Comparison of ENCODE assay signal across 38 mouse cellular contexts in genomic region chr15:75266626-75267025, GRCm38 (mm10). TPM values are rescaled to one million over a fixed set of nuclear protein-coding genes. Genes with fewer than 3 reads are reported as not detected.
"Had no signal": no experiment of that assay in that cellular context is flagged by ENCODE, and none has a peak within 500 bp of the region (broad histone marks: within the 10 kb centered on the region; RNA-seq: fewer than 3 reads in every experiment).

No protein-coding gene starts in this region.

- H3K27ac ChIP-seq: limb, embryonic 10.5 days; limb, embryonic 12.5 days; limb, embryonic 13.5 days; limb, embryonic 15.5 days; liver, embryonic 12.5 days; liver, embryonic 13.5 days; liver, embryonic 14.5 days; liver, embryonic 15.5 days; lung, embryonic 15.5 days; macrophage; midbrain, embryonic 10.5 days; midbrain, embryonic 12.5 days; midbrain, embryonic 13.5 days; midbrain, embryonic 15.5 days; neural tube, embryonic 12.5 days had no signal

- H3K27me3 ChIP-seq: limb, embryonic 12.5 days; limb, embryonic 13.5 days; limb, embryonic 15.5 days; liver, embryonic 12.5 days; liver, embryonic 13.5 days; liver, embryonic 15.5 days; lung, embryonic 15.5 days; midbrain, embryonic 12.5 days; midbrain, embryonic 13.5 days; midbrain, embryonic 15.5 days; neural tube, embryonic 12.5 days had no signal

- H3K9me3 ChIP-seq: limb, embryonic 10.5 days; limb, embryonic 12.5 days; limb, embryonic 13.5 days; limb, embryonic 15.5 days; liver, embryonic 12.5 days; liver, embryonic 13.5 days; liver, embryonic 15.5 days; lung, embryonic 15.5 days; megakaryocyte, embryonic 14.5 days; midbrain, embryonic 13.5 days; midbrain, embryonic 15.5 days; neural tube, embryonic 12.5 days had no signal

- ATAC-seq: liver, embryonic 12.5 days; liver, postnatal 0 days; lung, postnatal 0 days; midbrain, embryonic 13.5 days; midbrain, embryonic 15.5 days; midbrain, embryonic 16.5 days had no signal

- H3K9ac ChIP-seq: limb, embryonic 12.5 days; limb, embryonic 13.5 days; limb, embryonic 15.5 days; liver, embryonic 12.5 days; liver, embryonic 13.5 days; liver, embryonic 14.5 days; liver, embryonic 15.5 days; liver, postnatal 0 days; lung, embryonic 14.5 days; lung, embryonic 15.5 days; midbrain, embryonic 12.5 days; midbrain, embryonic 13.5 days; midbrain, embryonic 15.5 days; neural tube, embryonic 12.5 days had no signal

- H3K4me1 ChIP-seq: limb, embryonic 10.5 days; limb, embryonic 12.5 days; limb, embryonic 13.5 days; limb, embryonic 15.5 days; liver, embryonic 12.5 days; liver, embryonic 13.5 days; liver, embryonic 15.5 days; lung, embryonic 15.5 days; midbrain, embryonic 10.5 days; midbrain, embryonic 12.5 days; midbrain, embryonic 13.5 days; midbrain, embryonic 15.5 days; neural tube, embryonic 12.5 days had no signal

- DNase-seq: left cerebral cortex, postnatal 4 days; liver; liver, embryonic 13.5 days; liver, postnatal 0 days; lung, adult 18-20 months; lung, adult 2 months; lung, embryonic 14.5 days; lung, postnatal 10 days; lung, postnatal 14 days; lung, postnatal 36 days; lung, postnatal 4 days; midbrain, embryonic 14.5 days had no signal

- H3K4me3 ChIP-seq: limb, embryonic 10.5 days; limb, embryonic 12.5 days; limb, embryonic 13.5 days; limb, embryonic 15.5 days; liver, embryonic 12.5 days; liver, embryonic 13.5 days; liver, embryonic 15.5 days; lung, embryonic 15.5 days; megakaryocyte, embryonic 14.5 days; midbrain, embryonic 10.5 days; midbrain, embryonic 12.5 days; midbrain, embryonic 13.5 days; midbrain, embryonic 15.5 days; myocyte; neural tube, embryonic 12.5 days had no signal

- H3K4me2 ChIP-seq: limb, embryonic 12.5 days; limb, embryonic 13.5 days; limb, embryonic 15.5 days; liver, embryonic 11.5 days; liver, embryonic 12.5 days; liver, embryonic 13.5 days; liver, embryonic 15.5 days; lung, embryonic 14.5 days; lung, embryonic 15.5 days; midbrain, embryonic 11.5 days; midbrain, embryonic 12.5 days; midbrain, embryonic 13.5 days; midbrain, embryonic 15.5 days; neural tube, embryonic 12.5 days had no signal

- H3K36me3 ChIP-seq: limb, embryonic 10.5 days; limb, embryonic 12.5 days; limb, embryonic 13.5 days; limb, embryonic 15.5 days; liver, embryonic 12.5 days; liver, embryonic 13.5 days; liver, embryonic 15.5 days; lung, embryonic 15.5 days; midbrain, embryonic 10.5 days; midbrain, embryonic 12.5 days; midbrain, embryonic 13.5 days; midbrain, embryonic 15.5 days; neural tube, embryonic 12.5 days had no signal

RNA-seq across cellular contexts. Expression of gene Ly6f, which starts 1.6 kb away (rescaled TPM):
- polyA plus RNA-seq: limb, embryonic 11.5 days; limb, embryonic 12.5 days; limb, embryonic 13.5 days; limb, embryonic 14.5 days; limb, embryonic 15.5 days; liver, embryonic 11.5 days; liver, embryonic 13.5 days; liver, embryonic 14.5 days; liver, embryonic 15.5 days; liver, embryonic 16.5 days; liver, postnatal 0 days; lung, adult 2 months; lung, embryonic 14.5 days; lung, embryonic 15.5 days; lung, embryonic 16.5 days; lung, postnatal 0 days; macrophage; midbrain, embryonic 10.5 days; midbrain, embryonic 11.5 days; midbrain, embryonic 12.5 days; midbrain, embryonic 13.5 days; midbrain, embryonic 14.5 days; midbrain, embryonic 15.5 days; midbrain, embryonic 16.5 days; midbrain, postnatal 0 days; neural tube, embryonic 11.5 days; neural tube, embryonic 12.5 days had no signal

RNA-seq across cellular contexts. Expression of gene BC025446, which starts 50.5 kb away (rescaled TPM):
- polyA plus RNA-seq: limb, embryonic 10.5 days; limb, embryonic 11.5 days; limb, embryonic 12.5 days; limb, embryonic 13.5 days; limb, embryonic 14.5 days; limb, embryonic 15.5 days; lung, postnatal 0 days; macrophage; midbrain, embryonic 10.5 days; midbrain, embryonic 11.5 days; midbrain, embryonic 12.5 days; midbrain, embryonic 13.5 days; midbrain, embryonic 14.5 days; midbrain, embryonic 15.5 days; midbrain, embryonic 16.5 days; midbrain, postnatal 0 days; neural tube, embryonic 11.5 days; neural tube, embryonic 12.5 days had no signal
